Mouse (Mus musculus) common myeloid progenitor, adult 5-6 weeks (primary cell): ENCODE data around the gene Insl6. TPM values are rescaled to one million over a fixed set of nuclear protein-coding genes. Genes with fewer than 3 reads are reported as not detected.

Experiments used
- ATAC-seq: replicated peaks from 2 replicates; pipeline ENCODE4 v1.8.0; 2016; ENCODE audit warnings: low read depth, mild to moderate bottlenecking, moderate TSS enrichment, inconsistent platforms; ENCODE audit not compliant: poor library complexity, severe bottlenecking
- total RNA-seq: library from RNA; stranded (forward); fragments of 200-1000, 187-1606 nt; gene quantifications from 2 replicates; pipeline ENCODE4 v1.2.3, GENCODE M21; 2017

Gene Insl6
- total RNA-seq, 1 experiment from 2014 or later, result 5.3 TPM

DNA sequence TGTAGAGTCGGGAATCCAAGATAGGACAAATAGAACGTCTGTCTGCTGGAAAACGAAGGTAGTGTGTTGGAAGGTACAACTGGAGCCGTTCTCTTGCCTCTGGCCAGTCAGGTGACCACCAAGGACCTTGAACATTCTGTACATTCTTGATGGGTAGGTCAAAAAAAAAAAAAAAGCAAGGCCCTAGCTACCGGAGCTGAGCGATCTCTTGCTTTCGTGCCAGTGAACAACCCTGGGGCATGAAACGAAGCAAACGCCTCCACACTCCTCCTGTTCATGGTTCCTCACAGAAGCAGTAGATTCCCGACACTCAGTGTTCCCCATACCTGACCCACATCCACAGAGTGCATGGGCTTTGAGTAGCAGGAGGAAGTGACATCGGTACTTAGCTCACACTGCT is 31.1 kb upstream of the Insl6 start:
- no peak for ATAC-seq

DNA sequence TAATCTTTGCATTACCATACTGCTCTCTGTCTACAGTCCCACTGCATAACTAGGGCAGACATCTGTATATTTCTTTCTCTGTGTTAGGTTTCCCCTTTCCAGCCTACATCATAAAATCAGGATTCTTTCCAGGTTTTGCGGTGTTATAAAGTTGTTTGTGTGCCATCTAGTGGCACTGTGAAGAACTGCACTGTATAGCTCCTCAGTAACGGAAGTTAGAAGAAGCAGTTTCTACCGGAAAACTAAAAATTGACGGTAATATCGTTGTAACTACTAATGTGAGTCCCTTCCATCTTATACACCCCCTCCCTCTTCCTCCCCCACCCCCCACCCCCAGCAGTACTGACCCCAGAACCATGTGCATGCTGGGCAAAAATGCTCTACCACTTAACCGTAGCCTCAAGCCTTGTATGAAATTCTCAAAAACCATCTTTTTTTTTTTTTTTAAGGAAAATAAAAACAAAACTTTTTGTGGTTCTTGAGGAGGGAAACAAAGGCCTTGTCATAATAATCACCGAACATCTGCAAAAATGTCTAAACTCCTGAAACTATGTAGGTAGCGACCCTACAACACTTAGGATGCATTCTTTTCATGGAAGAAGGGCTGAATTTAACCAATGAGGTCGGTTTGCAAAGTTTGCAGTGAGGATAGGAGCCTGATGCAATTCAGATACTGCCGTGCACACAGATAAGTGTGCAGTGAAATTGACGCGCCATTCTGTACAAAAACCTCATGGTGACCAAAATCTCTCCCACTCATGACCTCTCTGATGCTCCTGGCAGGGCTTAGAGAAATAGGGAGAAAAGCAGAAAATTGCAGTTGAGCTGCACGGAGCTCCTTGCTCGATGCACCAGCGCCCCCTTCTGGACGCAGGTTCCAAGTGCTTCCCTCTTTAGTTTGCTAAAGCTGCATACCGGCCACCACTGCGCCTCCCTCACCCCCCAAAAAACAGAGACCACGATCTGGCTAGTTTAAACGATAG is 30.0 kb upstream of the Insl6 start:
- ATAC-seq, result peak; percentile 94

DNA sequence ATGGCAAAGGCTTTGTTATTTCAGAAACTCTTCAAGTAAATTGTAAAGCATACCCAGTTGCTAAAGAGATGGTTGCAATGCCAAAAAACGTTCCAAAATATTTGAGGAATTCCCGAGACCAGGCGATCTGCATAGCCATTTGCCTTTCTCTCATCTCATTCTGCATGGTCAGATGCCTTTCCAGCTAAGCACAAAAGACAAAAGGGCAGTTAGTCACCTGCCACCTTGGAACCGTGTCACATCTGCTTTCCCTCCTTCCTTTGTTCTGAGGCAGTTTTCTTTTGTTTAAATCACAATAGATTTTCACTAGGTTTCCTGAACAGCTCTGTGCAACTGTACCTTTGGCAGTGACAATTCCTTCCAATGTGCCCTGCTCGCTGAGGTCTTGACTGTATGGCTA is 25.8 kb upstream of the Insl6 start:
- no peak for ATAC-seq

DNA sequence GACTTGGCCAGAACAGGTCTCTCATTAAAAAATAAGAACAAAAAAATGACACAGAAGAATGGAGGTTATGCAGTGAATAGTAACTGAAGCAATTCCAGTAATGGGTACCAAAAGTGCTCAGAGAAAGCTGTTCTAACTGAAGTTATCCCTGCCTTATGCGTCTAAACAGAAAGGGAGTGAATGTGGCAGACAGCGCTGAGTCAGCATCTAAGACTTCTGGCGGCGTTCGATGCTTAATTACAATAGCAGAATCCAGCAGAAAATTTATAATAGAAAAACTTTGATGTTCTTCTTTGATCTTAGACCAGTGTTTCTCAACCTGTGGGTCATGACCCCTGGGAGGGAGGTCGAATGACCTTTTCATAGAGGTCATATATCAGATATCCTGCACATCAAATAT is 20.5 kb upstream of the Insl6 start:
- ATAC-seq, result no peak

DNA sequence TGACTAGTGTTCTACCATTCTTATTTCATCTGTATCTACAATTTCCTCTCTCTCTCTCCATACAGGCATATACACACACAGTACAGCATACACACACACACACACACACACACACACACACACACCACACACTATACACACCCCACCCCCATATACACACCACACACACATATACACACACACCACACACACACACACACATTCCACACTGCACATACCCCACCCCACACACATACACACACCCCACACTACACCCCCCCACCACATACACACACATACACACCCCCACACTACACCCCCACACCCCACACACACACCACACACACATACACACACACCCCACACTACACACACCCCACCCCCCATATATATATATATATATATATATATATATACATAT is 19.7 kb upstream of the Insl6 start:
- no peak for ATAC-seq

DNA sequence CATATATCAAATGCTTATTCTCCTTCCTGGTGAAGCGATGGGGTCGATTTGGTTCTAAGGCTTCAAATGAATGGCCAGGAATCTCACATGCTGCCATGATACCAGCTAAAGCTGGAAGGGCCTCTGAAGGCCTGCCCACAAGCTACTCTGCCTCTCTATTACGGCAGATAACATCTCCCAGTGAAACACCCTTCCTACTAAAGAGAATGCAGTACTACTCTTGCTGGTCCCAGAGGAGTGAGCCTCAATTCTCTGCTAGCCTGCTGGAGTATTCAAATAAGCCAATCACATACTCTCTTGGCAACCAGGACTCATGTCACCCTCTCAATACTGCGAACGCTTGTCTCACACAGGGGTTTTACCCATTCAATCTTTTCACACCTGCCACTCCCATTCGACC is 17.1 kb upstream of the Insl6 start:
- ATAC-seq, result no peak

DNA sequence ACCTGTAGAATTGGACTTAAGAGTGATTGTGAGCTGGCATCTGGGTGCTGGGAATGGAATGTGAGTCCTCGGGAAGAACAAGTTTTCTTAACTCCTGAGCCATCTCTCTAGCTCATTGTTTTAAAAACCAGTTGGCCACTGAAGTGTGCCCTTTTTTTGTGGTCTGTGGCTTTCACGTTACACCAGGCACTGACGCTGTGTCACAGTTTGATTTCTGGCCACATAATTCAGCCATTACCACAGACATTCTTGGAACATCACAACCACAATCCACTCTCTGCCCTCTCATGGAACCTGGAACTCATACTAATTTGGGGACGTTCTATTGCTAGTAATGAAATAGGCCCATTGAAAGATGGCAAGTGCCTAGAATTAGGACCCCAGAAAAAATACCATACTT is 15.9 kb upstream of the Insl6 start:
- no peak for ATAC-seq

DNA sequence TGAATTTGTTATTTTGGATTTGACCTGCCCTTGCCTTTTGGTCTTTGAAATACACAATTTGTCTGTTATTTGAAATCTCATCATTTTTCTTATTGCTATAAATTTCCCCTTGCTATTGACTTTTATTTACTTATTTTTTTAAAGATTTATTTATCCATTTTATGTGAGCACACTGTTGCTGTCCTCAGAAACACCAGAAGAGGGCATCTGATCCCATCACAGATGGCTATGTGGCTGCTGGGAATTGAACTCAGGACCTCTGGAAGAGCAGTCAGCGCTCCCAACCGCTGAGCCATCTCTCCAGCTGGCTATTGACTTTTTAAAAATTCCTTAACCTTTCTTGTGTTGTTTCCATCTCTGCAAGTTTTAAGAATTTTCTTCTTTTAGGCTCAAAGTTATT is 11.5 kb upstream of the Insl6 start:
- ATAC-seq, result no peak

DNA sequence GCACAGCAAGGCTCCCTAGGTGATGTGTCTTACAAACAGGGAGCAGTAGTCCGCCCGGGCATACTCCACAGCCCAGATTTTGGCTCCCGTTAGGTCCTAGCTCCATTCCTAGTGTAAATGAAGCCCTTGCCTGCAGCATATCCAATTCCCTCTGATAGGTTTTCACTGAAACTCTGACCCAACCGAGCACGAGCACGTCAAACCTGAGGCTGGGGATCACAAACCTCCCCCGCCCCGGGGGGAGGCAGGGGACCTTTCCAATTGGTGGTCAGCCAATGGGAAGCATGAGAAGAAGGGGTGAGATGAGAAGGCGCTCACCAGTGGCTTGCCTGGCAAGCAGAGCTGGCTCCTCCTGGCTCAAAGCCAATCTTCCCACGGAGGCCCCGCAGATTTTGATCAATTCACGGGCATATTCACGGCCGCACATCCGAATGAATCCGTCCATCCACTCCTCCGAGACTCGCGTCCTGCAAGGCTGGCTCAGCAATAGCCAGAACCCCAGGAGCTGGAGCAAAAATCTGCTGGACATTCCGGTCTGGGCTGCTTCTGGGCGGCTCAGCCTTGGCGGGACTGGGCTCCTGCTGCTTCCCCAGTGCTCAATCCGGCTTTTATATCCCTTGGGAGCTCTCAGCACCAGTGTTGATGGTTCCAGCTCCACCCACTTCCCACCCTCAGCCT is 9.1 kb upstream of the Insl6 start, which contains the start of gene Rln1:
Rln1 (minus strand) TSS at position 603 of the 678 bp plus-strand sequence.
- no peak for ATAC-seq

DNA sequence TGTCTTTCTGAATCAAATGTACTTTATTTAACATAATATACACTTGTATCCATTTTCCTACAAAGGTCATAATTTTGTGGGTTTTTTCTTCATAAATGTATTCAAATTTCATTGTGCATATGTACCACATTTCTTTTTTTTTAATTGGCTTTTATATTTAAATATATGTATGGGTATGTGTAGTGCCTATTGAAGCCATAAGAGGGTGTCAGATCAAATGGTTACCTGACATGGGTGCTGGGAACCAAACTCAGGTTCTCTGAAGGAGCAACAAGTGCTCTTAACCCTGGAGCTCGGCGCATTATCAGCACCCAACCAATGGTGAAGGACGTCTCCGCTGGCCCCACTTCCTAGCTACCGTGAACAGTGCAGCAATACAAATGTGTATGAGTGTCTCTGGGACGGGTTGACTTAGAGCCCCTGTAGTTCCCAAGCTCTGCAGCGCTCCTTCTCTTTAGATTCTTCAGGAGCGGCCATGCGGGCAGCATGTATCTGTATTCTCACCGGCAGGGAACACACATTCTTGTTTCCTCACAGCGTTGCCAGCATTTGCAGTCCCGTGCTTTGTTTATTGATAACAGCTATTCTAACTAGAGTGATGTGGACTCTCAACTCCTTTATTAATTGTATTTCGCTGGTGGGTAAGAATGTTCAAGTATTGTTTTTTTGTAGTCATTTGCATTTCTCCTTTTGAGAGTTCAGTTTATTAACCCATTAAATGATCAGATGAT is 1.8 kb upstream of the Insl6 start:
- ATAC-seq, result no peak

DNA sequence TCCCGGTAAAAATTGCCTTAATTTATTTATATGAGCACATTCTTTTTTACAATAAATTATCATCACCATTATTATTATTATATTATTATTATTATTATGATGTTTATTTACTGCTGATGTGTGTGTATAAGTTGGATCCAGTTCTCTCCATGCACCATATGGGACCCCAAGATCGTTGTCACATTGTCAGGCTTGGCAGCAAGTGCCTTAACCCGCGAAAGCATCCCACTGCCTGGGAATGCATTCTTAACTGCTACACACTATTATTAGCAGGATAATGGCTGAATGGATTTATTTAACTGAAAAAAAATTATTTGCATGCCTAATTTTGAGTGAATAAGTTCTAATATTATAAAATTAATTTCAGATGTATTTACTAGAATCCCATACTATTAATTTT is 1.2 kb upstream of the Insl6 start:
- no peak for ATAC-seq

DNA sequence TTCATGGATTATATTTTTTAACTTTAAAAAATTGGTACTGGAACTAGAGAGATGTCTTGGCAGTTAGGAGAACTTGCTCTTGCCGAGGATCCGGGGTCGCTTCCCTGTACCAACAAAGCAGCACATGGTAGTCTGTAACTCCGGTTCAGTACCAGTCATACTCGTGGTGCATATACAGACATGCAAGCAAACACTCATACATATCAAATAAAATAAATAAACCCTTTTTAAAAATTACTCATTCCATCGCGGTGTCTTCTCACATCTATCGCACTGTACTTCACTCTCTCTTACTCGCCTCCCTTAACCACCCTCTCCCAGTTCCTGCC is 660 bp upstream of the Insl6 start:
- ATAC-seq, result no peak

DNA sequence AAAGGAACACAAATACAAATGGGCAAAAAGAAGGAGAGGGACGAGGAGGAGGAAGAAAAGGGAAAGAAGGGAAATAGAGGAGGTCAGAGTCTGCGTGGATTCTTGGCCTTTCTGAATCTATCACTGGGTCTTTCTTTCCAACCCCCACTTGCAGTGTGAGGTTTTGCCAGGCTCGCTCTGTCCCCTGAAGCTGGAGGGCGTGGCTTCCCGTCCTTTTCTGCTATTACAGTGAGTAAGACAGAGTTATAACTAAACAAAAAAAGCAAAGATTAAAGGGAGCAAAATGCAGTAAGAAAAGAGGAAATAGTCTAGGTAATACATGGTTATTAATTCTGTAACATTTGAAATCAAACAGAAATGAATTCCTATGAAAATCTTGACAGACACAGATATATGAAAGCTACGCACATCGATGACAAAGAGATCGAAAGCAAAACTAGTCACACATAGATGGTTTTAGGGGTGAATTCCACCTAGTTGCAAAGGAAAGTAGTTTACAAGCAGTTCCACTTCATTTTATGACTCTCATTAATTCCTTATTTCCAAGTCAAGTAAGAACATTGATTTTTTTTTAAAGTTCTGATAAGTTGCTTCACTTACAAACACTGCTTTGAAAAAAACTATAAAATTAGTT is 1.6 kb downstream of the Insl6 start:
- ATAC-seq, result peak; percentile 56

DNA sequence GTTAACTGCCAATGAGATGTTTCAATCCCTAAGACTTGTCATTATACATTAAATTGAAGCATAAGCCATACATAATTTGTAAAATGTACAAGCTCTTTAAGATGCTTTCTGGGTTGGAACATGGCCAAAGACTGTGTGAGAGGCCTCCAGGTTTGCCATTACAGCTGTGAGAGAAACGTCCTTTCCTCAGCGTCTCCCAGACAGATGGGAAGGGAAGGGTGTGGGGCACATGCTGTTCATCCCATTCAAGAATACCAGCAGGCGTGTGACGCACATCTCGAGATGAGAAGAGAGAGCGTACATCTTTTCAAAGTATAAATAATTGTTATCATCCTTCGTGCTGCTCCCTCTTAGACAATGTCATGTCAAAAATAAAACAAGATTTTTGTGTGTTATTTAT is 12.5 kb downstream of the Insl6 start:
- ATAC-seq, result no peak

DNA sequence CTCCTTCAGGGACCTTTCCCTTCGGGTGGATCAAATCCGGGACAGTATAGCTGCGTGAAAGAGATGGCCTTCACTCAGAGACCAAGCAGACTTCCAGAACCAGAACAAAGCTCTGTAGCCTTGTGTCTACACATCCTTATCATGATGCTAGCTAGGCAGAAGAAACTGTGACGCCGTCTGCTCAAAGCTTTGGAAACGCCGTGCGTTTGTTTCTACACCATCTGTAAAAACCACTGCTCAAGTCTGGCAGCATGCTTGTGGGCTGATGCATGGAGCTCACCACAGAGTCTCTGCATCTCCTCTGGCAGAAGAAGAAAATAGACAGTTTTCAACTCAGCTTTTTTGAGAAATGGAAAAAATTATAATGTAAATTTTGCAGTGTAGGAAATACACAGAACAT is 13.4 kb downstream of the Insl6 start:
- ATAC-seq, result no peak

DNA sequence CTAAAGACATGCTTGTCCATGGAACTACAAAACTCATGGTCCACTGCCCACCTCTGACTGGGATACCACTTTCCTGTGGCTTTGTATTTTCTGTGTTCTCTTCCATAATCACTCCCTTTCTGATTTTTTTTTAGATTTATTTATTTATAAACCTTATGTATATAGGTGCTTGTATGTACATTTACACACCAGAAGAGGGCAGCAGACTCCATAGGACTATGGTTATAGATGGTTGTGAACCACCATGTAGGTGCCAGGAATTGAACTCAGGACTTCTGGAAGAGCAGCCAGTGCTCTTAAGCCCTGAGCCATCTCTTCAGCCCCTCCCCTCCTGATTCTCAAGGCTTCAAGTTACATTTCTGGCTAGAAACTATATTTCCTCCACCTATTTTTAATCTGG is 16.3 kb downstream of the Insl6 start:
- no peak for ATAC-seq

DNA sequence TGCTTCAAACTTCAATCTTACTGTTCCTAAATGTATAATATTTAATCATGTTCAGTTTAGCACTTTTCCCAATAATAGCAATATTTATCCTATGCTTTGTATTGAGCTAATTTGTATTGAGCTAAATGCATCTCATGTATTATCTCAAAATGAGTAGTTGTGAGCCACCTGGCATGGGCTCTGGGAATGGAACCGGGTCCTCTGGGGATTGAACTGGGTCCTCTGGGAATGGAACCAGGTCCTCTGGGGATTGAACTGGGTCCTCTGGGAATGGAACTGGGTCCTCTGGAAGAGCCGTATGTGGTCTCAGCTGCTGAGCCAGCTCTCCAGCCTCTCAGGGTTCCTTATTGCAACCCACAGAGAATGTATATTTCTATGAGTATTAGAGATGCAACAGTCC is 23.0 kb downstream of the Insl6 start:
- ATAC-seq, result no peak

DNA sequence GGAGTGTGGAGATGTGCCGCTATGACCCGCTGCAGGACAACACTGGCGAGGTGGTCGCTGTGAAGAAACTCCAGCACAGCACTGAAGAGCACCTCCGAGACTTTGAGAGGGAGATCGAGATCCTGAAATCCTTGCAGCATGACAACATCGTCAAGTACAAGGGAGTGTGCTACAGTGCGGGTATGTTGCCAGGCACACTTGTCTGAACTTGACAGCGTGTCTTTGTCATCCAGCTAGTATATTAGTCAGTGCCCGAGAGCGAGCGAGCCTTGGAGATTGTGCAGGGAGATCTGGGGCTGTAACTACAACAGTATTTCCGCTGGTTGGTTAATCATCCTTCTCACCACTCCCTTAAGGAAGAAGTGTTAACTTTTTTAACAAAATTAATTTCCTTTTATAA is 24.2 kb downstream of the Insl6 start:
- ATAC-seq, result no peak

DNA sequence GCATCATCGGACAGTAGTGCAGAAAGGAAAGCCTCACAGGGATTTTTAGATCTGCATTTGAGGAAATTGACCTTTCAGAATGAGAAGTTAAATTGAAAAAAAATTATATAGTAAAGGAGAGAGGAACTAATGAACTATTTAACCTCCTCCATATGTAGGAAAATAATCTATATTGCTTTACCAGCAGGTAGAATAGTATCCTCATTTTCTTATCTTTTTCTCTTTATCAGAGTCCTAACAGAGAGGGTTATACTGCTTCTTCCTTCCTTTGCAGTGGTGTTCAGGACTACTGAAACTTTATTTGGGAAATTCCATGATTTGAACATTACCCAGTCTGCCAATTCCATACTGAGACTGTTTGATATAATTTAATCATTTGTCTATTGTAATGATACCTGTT is 27.8 kb downstream of the Insl6 start:
- ATAC-seq, result no peak

DNA sequence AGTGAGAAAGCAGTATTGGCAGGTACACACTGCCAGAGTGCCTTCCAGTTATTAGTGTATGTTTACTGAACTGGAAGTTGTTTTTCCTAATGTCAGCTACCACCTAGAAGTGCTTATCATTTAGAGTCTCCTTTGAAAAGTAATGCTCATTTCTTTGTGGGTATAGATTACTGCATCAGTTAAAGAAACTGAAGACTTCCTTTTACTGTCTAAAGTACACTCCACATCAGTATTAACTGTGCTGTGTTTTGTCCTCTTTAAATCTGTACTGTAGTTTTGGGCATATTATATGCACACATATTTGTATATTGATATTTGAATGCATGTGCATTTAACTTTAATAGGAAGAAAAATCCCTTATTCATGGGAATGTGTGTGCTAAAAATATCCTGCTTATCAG is 29.0 kb downstream of the Insl6 start:
- ATAC-seq, result no peak

DNA sequence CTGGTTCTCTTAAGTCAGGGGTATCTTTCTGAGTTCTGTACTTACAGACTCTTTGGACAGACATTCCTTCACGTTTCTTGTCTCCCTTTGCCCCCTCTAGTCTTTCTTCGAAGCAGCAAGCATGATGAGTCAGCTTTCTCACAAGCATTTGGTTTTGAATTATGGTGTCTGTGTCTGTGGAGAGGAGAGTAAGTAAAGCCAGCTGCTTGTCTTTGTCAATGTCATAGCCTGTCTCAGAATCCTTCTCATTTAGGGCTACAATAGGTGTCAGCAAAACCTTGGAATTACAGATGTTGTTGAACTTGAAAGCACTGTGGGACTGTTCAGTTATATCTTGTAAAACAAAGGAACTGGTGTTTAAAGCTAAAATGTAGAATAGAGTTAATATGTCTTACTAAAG is 30.4 kb downstream of the Insl6 start:
- ATAC-seq, result no peak
